Mouse (Mus musculus): ENCODE measurements around the gene Mccc2. TPM values are rescaled to one million over a fixed set of nuclear protein-coding genes. Genes with fewer than 3 reads are reported as not detected.
A peak's percentile ranks its signal among the peaks of the same experiment; 100 is the strongest.

The Mccc2 gene
- polyA plus RNA-seq, 2 experiments = 6.9 to 14.7 TPM

- H3K4me1 ChIP-seq (replicated peaks; ENCODE audit: control insufficient read depth in 2 of 2, insufficient read depth in 2 of 2, low read length in 1 of 2) = no peaks in the 10 kb centered on the region
- no peaks in the 10 kb centered on the region for H3K27me3 ChIP-seq (ENCODE audit: control insufficient read depth, insufficient read depth, low read length)
- H3K4me3 ChIP-seq (ENCODE audit: insufficient read depth in 1 of 2, low read depth in 2 of 2, low read length in 2 of 2) = no peak overlapping the region
- no peak for DNase-seq (ENCODE audit: low read depth in 3 of 3, low spot score in 3 of 3)
- H3K27ac ChIP-seq = no peak overlapping the region
- H3K9me3 ChIP-seq (ENCODE audit: control insufficient read depth, low read length) = no peaks in the 10 kb centered on the region
- no peak for ATAC-seq (ENCODE audit: insufficient read depth)
- TF ChIP-seq EP300 (IDR thresholded peaks at IDR 0.05; ENCODE audit: low read depth) (no peak), CTCF (IDR thresholded peaks at IDR 0.05; ENCODE audit: low read depth) (peak; percentile 35)
- H3K4me2 ChIP-seq (ENCODE audit: low read depth) = no peak overlapping the region
- H3K9ac ChIP-seq (replicated peaks) = no peak overlapping the region
- no peaks in the 10 kb centered on the region for H3K36me3 ChIP-seq (replicated peaks; ENCODE audit: control insufficient read depth, insufficient read depth, low read depth)
- 67% methylated on average over 2 of the region's 2 CpGs for WGBS (ENCODE audit: insufficient replicate concordance)
Observed at GRCm38 (mm10) chr13:99943525-99943924, 71.9 kb downstream of the Mccc2 start.

GRCm38 (mm10) chr13:99940601-99941000 lies 74.8 kb downstream of the Mccc2 start:
- ATAC-seq (ENCODE audit: insufficient read depth) (no peak), DNase-seq (ENCODE audit: low read depth in 3 of 3, low spot score in 3 of 3) (no peak)
- H3K27me3 ChIP-seq (ENCODE audit: control insufficient read depth, insufficient read depth, low read length) = no peaks in the 10 kb centered on the region
- no peaks in the 10 kb centered on the region for H3K36me3 ChIP-seq (replicated peaks; ENCODE audit: control insufficient read depth, insufficient read depth, low read depth)
- H3K9me3 ChIP-seq (ENCODE audit: control insufficient read depth, low read length) = no peaks in the 10 kb centered on the region
- TF ChIP-seq EP300 (IDR thresholded peaks at IDR 0.05; ENCODE audit: low read depth) = no peak
- H3K27ac ChIP-seq = no peak overlapping the region
- no peak overlapping the region for H3K4me3 ChIP-seq (ENCODE audit: insufficient read depth in 1 of 2, low read depth in 2 of 2, low read length in 2 of 2)
- no peak overlapping the region for H3K4me2 ChIP-seq (ENCODE audit: low read depth)
- 38% methylated on average over 2 of the region's 2 CpGs for WGBS (ENCODE audit: insufficient replicate concordance)
- no peaks in the 10 kb centered on the region for H3K4me1 ChIP-seq (replicated peaks; ENCODE audit: control insufficient read depth in 2 of 2, insufficient read depth in 2 of 2, low read length in 1 of 2)
- H3K9ac ChIP-seq (replicated peaks) = no peak overlapping the region

GRCm38 (mm10) chr13:99939320-99939671 lies 76.1 kb downstream of the Mccc2 start:
- ATAC-seq (ENCODE audit: insufficient read depth) = no peak
- DNase-seq (ENCODE audit: low read depth in 3 of 3, low spot score in 3 of 3) = peak in 1 of 3 experiments; percentile 13
- Histone ChIP-seq H3K4me2 (ENCODE audit: low read depth) (no peak overlapping the region), H3K9me3 (ENCODE audit: control insufficient read depth, low read length) (no peaks in the 10 kb centered on the region), H3K9ac (replicated peaks) (no peak overlapping the region), H3K27ac (no peak overlapping the region), H3K36me3 (replicated peaks; ENCODE audit: control insufficient read depth, insufficient read depth, low read depth) (no peaks in the 10 kb centered on the region), H3K27me3 (ENCODE audit: control insufficient read depth, insufficient read depth, low read length) (no peaks in the 10 kb centered on the region), H3K4me1 (replicated peaks; ENCODE audit: control insufficient read depth in 2 of 2, insufficient read depth in 2 of 2, low read length in 1 of 2) (no peaks in the 10 kb centered on the region), H3K4me3 (ENCODE audit: insufficient read depth in 1 of 2, low read depth in 2 of 2, low read length in 2 of 2) (no peak overlapping the region)
- no peak for TF ChIP-seq EP300 (IDR thresholded peaks at IDR 0.05; ENCODE audit: low read depth)
- TF ChIP-seq CTCF (IDR thresholded peaks at IDR 0.05; ENCODE audit: low read depth) = no peak
- 15% methylated on average over 8 of the region's 8 CpGs for WGBS (ENCODE audit: insufficient replicate concordance)

GRCm38 (mm10) chr13:99938606-99939319 lies 76.7 kb downstream of the Mccc2 start:
- Histone ChIP-seq H3K36me3 (replicated peaks; ENCODE audit: control insufficient read depth, insufficient read depth, low read depth) (no peaks in the 10 kb centered on the region), H3K27ac (no peak overlapping the region), H3K4me2 (ENCODE audit: low read depth) (no peak overlapping the region), H3K4me1 (replicated peaks; ENCODE audit: control insufficient read depth in 2 of 2, insufficient read depth in 2 of 2, low read length in 1 of 2) (no peaks in the 10 kb centered on the region), H3K9ac (replicated peaks) (no peak overlapping the region), H3K27me3 (ENCODE audit: control insufficient read depth, insufficient read depth, low read length) (no peaks in the 10 kb centered on the region), H3K4me3 (ENCODE audit: insufficient read depth in 1 of 2, low read depth in 2 of 2, low read length in 2 of 2) (no peak overlapping the region), H3K9me3 (ENCODE audit: control insufficient read depth, low read length) (no peaks in the 10 kb centered on the region)
- TF ChIP-seq CTCF (IDR thresholded peaks at IDR 0.05; ENCODE audit: low read depth) = no peak
- TF ChIP-seq EP300 (IDR thresholded peaks at IDR 0.05; ENCODE audit: low read depth) = no peak
- ATAC-seq (ENCODE audit: insufficient read depth) (no peak), DNase-seq (ENCODE audit: low read depth in 3 of 3, low spot score in 3 of 3) (no peak)
- 13% methylated on average over 10 of the region's 10 CpGs for WGBS (ENCODE audit: insufficient replicate concordance)

- H3K4me3 ChIP-seq (ENCODE audit: insufficient read depth in 1 of 2, low read depth in 2 of 2, low read length in 2 of 2) = no peak overlapping the region
- no peak overlapping the region for H3K27ac ChIP-seq
- no peaks in the 10 kb centered on the region for H3K4me1 ChIP-seq (replicated peaks; ENCODE audit: control insufficient read depth in 2 of 2, insufficient read depth in 2 of 2, low read length in 1 of 2)
- H3K27me3 ChIP-seq (ENCODE audit: control insufficient read depth, insufficient read depth, low read length) = no peaks in the 10 kb centered on the region
- no peak for TF ChIP-seq EP300 (IDR thresholded peaks at IDR 0.05; ENCODE audit: low read depth)
- TF ChIP-seq CTCF (IDR thresholded peaks at IDR 0.05; ENCODE audit: low read depth) = no peak
- ATAC-seq (ENCODE audit: insufficient read depth) = no peak
- no peak for DNase-seq (ENCODE audit: low read depth in 3 of 3, low spot score in 3 of 3)
- H3K36me3 ChIP-seq (replicated peaks; ENCODE audit: control insufficient read depth, insufficient read depth, low read depth) = no peaks in the 10 kb centered on the region
- no peak overlapping the region for H3K9ac ChIP-seq (replicated peaks)
- no peak overlapping the region for H3K4me2 ChIP-seq (ENCODE audit: low read depth)
- no peaks in the 10 kb centered on the region for H3K9me3 ChIP-seq (ENCODE audit: control insufficient read depth, low read length)
- WGBS (ENCODE audit: insufficient replicate concordance) = 51% methylated on average over 3 of the region's 3 CpGs
Observed at GRCm38 (mm10) chr13:99937741-99938140, 77.7 kb downstream of the Mccc2 start.

Data from liver, embryonic 14.5 days (tissue).